Mouse (Mus musculus) forebrain, embryonic 13.5 days (tissue): ENCODE results near the gene Prr14l. TPM values are rescaled to one million over a fixed set of nuclear protein-coding genes. Genes with fewer than 3 reads are reported as not detected.
A peak's percentile ranks its signal among the peaks of the same experiment; 100 is the strongest.
"Not testable (repeated sequence)": the region's sequence is repeated elsewhere in the genome, so short reads cannot be mapped to it uniquely, and the experiment has no call there.

Experiments used
- ATAC-seq: fragments of 200-750 bp; cut with Nextera tagmentation; 2 replicates; pipeline ENCODE4 v1.8.0; 2017
- H3K27ac ChIP-seq: fragments of 300-500 bp; sonication (generic); 2 replicates; pipeline ENCODE4 v1.5.1; 2015; ENCODE audit warnings: inconsistent platforms, mild to moderate bottlenecking, moderate library complexity
- H3K27me3 ChIP-seq: fragments of 300-500 bp; sonication (generic); 2 replicates; pipeline ENCODE4 v1.6.1; 2015; ENCODE audit warnings: mild to moderate bottlenecking, inconsistent platforms
- H3K36me3 ChIP-seq: fragments of 300-500 bp; sonication (generic); 2 replicates; pipeline ENCODE4 v1.6.1; 2015; ENCODE audit warnings: mild to moderate bottlenecking, inconsistent platforms; ENCODE audit not compliant: poor library complexity, severe bottlenecking
- H3K4me1 ChIP-seq: fragments of 300-500 bp; sonication (generic); 2 replicates; pipeline ENCODE4 v1.6.1; 2015; ENCODE audit warnings: inconsistent platforms
- H3K4me2 ChIP-seq: fragments of 300-500 bp; sonication (generic); 2 replicates; pipeline ENCODE4 v1.6.1; 2015; ENCODE audit warnings: inconsistent platforms, mild to moderate bottlenecking, moderate library complexity
- H3K4me3 ChIP-seq: fragments of 300-500 bp; sonication (generic); 2 replicates; pipeline ENCODE4 v1.5.1; 2015; ENCODE audit warnings: mild to moderate bottlenecking, inconsistent platforms
- H3K9ac ChIP-seq: fragments of 300-500 bp; sonication (generic); 2 replicates; pipeline ENCODE4 v1.6.1; 2015; ENCODE audit warnings: mild to moderate bottlenecking, inconsistent platforms
- H3K9me3 ChIP-seq: fragments of 300-500 bp; sonication (generic); replicated peaks from 2 replicates; pipeline ENCODE4 v1.6.1; 2016; ENCODE audit warnings: inconsistent platforms
- WGBS: fragments of 180-500 bp; shearing (Covaris S2); methylation state at CpG from one replicate; pipeline ENCODE4 v1.1.7; 2015; 5-methylcytosine and 5-hydroxymethylcytosine counted together
- polyA plus RNA-seq: library from polyadenylated mRNA; unstranded; fragments of >200 nt; fragmentation: Nextera tagmentation; extraction: Ambion mirVana; gene quantifications from 2 replicates; pipeline ENCODE4 v1.2.1, GENCODE M21; 2015

Prr14l gene
- polyA plus RNA-seq, 1 experiment from 2014 or later = 17.6 TPM

DNA sequence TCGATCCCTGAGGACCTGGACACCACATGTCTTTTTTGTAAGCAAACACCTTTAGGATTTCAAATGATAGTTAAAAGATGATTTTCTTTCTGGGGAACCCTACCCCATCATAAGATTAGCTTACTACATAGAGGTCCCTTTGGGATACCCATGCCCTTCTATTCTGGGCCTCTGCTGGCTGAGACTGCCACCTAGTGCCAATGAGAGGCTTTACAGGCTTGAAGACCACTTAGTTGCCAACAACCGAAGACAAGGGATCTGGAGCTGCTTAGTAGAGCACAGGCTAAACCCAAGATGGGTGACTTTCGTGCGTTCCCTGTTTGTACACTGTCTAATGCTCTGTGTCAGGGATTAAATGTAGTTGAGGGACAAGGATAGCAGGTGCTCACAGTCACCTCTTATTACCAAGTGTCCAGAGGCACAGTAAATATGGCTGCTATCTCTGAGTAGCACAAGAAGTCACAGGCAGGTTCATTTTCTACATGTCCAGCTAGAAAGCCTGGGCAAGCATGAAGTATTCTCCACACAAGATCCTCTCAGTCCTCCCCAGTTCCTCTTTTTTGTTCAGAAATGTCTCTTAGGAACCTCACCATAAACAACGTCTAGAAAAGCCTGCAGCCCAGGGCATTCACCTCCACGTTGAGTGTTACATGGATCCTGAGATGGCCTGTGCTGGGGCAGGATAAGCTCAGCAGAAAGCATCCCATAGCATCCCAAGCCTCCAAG is 106.2 kb downstream of the Prr14l start:
- peak; percentile 58; the same call in 1 of the 2 replicates for ATAC-seq
- Histone ChIP-seq H3K27ac (no peak overlapping the region), H3K4me1 (peaks cover 16% of the 10 kb centered on the region), H3K36me3 (no peaks in the 10 kb centered on the region), H3K9me3 (no peaks in the 10 kb centered on the region), H3K4me3 (no peak overlapping the region), H3K9ac (no peak overlapping the region), H3K4me2 (no peak overlapping the region), H3K27me3 (no peaks in the 10 kb centered on the region)
- WGBS = 63% methylated on average over 6 of the region's 6 CpGs

DNA sequence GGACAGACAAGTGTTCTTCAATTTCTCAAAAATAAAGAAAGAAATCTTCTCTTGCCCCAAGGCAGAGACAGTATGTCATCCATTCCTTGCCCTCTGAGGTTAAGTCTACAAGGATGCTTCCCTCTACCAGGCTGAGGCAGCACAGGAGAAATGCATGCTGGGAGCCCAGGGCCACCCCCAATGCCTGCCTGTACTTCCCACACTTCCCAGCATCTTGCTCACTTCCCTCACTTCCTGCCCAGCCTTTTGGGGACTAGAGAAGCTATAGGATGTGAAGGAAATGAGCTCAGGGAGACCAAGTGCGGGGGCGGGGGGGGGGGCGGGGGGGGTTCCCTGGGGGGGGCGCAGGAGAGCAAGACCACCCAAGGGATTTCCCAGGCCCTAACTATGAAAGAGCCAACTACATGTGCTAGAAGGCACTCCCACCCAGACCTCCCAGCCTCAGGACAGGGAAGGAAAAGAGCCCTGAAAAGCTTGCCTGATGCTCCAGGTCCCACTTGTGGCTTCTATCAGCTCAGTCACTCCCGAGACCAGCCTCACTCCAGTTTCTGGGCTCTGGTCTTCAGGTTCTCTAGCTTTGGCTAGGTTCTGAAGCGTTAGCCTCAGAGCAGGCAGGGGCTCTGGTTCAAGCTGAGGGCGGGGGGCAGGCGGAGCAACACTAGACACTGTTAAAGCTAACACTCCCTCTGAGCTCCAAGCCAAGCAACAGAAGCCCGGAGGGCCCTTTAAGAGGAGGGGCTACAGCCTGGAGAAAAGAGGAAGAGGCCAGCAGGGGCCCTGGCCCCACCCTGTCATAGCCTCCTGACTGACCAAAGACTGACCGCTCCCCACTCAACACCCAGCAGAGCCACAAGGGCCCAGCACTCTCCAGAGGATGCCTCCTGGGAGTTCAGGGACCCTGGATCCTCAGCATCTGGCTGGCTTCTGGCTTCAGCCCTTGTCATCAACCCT is 108.1 kb downstream of the Prr14l start:
- Histone ChIP-seq H3K27ac (no peak overlapping the region), H3K4me3 (no peak overlapping the region), H3K36me3 (no peaks in the 10 kb centered on the region), H3K4me1 (peaks cover 23% of the 10 kb centered on the region), H3K9ac (no peak overlapping the region), H3K27me3 (no peaks in the 10 kb centered on the region), H3K4me2 (peak overlapping the region; percentile 40), H3K9me3 (no peaks in the 10 kb centered on the region)
- 13% methylated on average over 10 of the region's 10 CpGs for WGBS
- ATAC-seq = peak; percentile 25

GRCm38 (mm10) chr5:32742149-32742548 is 111.9 kb downstream of the Prr14l start:
- WGBS = 51% methylated on average over 9 of the region's 9 CpGs
- H3K4me2 ChIP-seq = peak overlapping the region; percentile 20; the same call in 1 of the 2 replicates
- H3K27me3 ChIP-seq = no peaks in the 10 kb centered on the region
- no peak overlapping the region for H3K4me3 ChIP-seq
- ATAC-seq = peak; percentile 65
- H3K4me1 ChIP-seq = peaks cover 26% of the 10 kb centered on the region
- H3K9ac ChIP-seq = peak overlapping the region; percentile 37; the same call in 1 of the 2 replicates
- no peaks in the 10 kb centered on the region; the same call in 1 of the 2 replicates for H3K36me3 ChIP-seq
- peak overlapping the region; percentile 76 for H3K27ac ChIP-seq
- H3K9me3 ChIP-seq = no peaks in the 10 kb centered on the region

GRCm38 (mm10) chr5:32741377-32741776 is 112.7 kb downstream of the Prr14l start:
- Histone ChIP-seq H3K4me1 (peaks cover 24% of the 10 kb centered on the region), H3K4me2 (peak overlapping the region; percentile 20; the same call in 1 of the 2 replicates), H3K27ac (peak overlapping the region; percentile 76)
- H3K4me3 ChIP-seq, H3K36me3 ChIP-seq, H3K9me3 ChIP-seq, H3K27me3 ChIP-seq, H3K9ac ChIP-seq: not testable (repeated sequence)
- 52% methylated on average over 4 of the region's 4 CpGs for WGBS
- ATAC-seq = peak; percentile 54

GRCm38 (mm10) chr5:32740850-32741249 is 113.2 kb downstream of the Prr14l start:
- not testable (repeated sequence) for H3K36me3 ChIP-seq, H3K4me2 ChIP-seq, H3K9me3 ChIP-seq, H3K27me3 ChIP-seq, ATAC-seq, H3K9ac ChIP-seq, H3K4me3 ChIP-seq
- 78% methylated on average over 8 of the region's 8 CpGs for WGBS
- H3K27ac ChIP-seq = peak overlapping the region; percentile 48
- H3K4me1 ChIP-seq = peaks cover 19% of the 10 kb centered on the region

DNA sequence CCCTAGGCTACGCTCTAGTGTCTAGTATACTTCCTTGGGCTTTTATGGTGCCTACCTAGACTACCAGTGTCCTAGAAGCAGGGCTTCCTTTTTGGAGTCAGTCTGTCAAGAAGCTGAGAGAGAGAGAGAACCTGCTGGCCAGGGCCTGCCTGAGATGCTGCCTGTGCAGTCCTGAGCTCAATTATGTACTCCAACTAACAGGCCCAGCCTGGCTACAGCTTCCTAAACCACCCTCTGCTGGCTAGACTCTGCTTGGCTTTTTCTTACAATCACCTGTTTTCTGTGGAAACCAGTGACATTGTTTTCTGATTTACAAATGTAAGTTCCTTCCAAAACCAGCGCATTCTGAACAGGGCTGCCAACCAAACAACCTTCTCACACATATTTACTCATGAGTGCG is 113.9 kb downstream of the Prr14l start:
- H3K4me1 ChIP-seq = peaks cover 19% of the 10 kb centered on the region
- H3K4me3 ChIP-seq = no peak overlapping the region
- peaks cover 8% of the 10 kb centered on the region for H3K36me3 ChIP-seq
- no peaks in the 10 kb centered on the region for H3K27me3 ChIP-seq
- no peaks in the 10 kb centered on the region for H3K9me3 ChIP-seq
- no peak overlapping the region for H3K9ac ChIP-seq
- ATAC-seq = no peak
- no peak overlapping the region for H3K4me2 ChIP-seq
- no peak overlapping the region for H3K27ac ChIP-seq
- WGBS = 98% methylated on average over 3 of the region's 3 CpGs

Other genes starting within 250 kb of the Prr14l start
- 23.0 and 24.8 TPM in 2 replicates for gene Yes1, start 243.1 kb downstream of the Prr14l start, polyA plus RNA-seq
- gene Pisd, start 68.6 kb downstream of the Prr14l start, polyA plus RNA-seq = 76.6 and 85.5 TPM in 2 replicates
- not detected in 2 replicates for gene Gm20671, start 27.1 kb downstream of the Prr14l start, polyA plus RNA-seq
- gene Depdc5, start 9.4 kb upstream of the Prr14l start, polyA plus RNA-seq = 32.8 and 36.0 TPM in 2 replicates
- 470 and 500 TPM in 2 replicates for gene Ywhah, start 164.6 kb upstream of the Prr14l start, polyA plus RNA-seq
- gene Slc5a1, start 250.0 kb upstream of the Prr14l start, polyA plus RNA-seq = 0.04 TPM in 1 of 2 replicates, not detected in the other